Mouse (Mus musculus): Measurements from ENCODE around the gene Msi2.

Gene Msi2

DNA sequence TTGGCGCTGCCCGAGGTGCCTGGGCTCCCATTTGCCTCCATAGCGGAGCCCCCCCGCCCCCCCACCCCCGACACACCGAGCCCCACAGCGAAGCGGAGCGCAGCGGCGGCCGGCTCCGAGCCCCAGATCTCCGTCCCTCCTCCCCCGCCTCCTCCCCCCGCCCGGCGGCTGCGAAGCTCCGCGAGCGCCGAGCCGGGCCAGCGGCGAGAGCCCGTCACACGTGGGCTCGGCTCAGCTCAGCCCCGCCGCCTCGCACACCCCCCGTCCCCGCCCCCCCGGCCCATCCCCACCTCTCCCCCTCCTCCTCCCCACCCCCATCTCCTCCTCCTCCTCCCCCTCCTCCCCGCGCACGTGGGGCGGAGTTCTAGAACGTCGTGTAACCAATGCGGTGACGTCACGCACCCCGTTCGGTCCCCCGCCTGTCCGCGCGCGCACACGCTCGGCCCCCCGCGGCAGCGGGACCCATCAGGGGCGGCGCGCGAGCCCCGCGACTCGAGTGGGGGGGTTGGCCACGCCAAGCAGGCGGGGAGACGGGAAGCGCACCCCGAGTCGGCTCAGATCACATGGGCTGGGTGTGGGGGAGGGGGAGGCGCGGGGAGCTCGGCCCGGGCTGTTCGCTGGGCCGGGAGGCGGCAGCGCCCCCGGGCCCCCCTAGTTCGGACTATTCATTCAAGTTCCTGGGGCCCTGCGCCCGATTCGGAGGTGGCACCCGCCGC lies at the start of gene Msi2:
Gene Msi2 (minus strand): TSS at position 464 of the 716 bp plus-strand sequence.
- DNase-seq: peak; percentile 90

DNA sequence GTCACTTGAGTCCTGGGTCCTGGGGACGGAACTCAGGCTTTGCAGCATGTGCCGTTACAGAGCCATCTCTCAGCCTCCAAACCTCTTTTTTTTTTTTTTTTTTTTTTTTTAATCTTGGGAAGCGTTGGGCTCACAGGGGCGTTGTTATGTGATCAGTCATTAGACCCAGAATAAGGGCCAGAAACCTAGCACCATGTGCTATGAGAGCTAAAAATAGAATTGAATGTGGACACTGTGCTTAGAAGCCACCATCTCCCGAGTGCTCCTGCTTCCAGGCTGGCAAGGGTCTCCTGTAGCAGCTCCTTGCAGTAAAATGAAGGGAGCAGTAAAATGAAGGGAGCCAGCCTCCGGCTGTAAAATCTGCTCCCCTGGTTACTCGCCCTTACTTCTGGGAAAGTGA lies 47.3 kb upstream of the Msi2 start:
- no peak for DNase-seq

DNA sequence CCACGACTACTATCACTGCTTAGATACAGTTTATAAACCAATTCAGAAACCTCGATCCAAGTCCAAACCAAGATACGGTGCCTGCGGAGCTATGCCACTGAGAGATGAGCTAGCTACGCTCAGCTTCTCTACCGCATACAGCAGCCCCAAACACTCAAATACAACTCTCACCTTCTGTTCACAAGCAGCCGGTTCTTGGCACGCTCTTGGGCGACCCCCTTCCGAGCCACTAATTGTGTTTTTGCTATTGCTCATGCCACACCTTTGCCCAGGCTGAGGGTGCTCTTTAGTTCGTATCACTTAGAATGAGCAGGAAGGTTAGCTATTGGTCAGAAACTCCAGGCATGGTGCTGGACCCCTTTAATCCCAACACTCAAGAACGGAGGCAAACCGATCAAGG lies 45.1 kb upstream of the Msi2 start:
- DNase-seq: no peak

DNA sequence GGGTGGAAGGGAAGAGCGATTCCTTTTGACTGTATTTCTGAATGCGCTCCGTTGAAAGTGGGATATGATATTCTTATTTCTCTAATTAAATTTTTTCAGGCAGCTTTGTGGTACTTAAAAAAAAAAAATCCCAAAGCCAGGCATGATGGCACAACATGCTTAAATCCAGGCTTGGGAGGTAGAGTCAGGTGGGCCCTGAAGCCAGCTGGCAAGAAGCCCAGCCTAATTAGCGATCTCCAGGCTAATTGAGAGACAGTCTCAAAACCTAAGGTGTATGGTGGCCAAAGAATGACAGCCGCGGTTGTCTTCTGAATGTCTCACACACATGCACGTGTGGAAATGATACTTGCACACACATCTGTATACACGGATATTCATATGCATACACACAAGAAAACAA lies 41.2 kb upstream of the Msi2 start:
- no peak for DNase-seq

DNA sequence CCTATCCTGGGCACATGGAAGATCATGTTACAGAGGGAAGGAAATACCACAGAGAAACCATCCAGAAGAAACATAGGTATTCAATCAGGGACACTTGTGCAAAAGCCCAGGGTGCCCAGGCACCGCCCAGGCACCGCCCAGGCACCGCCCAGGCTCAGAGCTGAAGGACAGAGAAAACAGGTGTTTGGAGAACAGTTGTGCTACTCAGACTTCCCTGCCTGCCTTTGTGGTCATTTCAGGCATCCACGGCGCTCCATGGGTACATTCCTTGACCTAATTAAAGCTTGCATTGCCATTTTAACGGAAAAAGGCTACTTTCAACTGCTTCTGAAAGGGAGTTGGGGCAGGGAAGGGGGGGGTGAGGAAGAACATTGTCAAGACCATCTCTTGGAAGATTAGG lies 40.1 kb upstream of the Msi2 start:
- no peak for DNase-seq

DNA sequence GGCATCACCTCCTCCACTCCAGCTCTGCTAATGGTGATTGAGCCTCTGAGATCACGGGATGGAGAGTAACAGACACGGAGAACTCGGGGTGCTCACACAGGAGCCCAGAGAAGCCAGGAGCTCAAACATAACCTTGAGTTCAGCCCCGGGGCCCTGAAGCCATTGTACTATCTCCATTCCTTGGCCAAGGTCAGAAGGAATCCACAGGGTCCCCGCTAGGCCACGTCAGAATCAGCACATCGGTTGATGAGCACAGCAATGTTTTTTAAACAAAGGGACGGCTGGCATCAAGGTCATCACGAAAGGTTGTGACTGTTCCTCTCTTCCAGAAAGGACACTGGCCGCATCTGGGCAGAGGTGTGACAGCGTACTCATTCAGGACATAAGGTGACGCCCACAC lies 27.0 kb upstream of the Msi2 start:
- DNase-seq: no peak

DNA sequence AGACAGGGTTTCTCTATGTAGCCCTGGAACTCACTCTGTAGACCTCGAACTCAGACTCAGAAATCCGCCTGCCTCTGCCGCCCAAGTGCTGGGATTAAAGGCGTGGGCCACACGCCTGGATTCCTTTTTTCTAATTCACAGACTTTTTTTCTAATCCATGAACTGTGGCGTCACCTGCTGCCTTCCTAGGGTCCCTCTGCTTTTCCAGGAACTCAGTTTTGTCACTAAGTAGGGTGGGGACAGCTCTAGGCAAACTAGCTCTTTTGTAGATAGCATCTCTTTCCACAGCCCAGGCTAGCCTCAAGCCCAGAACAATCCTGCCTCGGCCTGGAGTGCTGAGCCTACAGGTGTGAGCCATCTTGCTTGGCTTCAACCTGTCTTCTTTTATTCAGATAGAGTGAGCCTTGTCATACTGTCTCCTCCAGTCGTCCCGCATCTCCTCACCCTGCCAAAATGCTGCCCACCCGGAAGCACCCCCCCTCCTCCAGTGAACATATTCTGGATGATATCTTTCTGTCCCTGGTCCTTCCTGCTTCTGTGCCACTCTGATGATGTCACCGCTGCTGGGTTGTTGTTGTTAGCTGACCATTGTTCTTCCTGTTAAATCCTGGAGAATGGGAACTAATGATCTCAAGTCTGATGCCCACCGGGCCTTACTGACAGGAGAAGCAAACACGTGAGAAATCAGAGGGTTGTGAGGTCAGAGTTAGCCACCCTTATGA lies 21.4 kb upstream of the Msi2 start:
- DNase-seq: no peak

DNA sequence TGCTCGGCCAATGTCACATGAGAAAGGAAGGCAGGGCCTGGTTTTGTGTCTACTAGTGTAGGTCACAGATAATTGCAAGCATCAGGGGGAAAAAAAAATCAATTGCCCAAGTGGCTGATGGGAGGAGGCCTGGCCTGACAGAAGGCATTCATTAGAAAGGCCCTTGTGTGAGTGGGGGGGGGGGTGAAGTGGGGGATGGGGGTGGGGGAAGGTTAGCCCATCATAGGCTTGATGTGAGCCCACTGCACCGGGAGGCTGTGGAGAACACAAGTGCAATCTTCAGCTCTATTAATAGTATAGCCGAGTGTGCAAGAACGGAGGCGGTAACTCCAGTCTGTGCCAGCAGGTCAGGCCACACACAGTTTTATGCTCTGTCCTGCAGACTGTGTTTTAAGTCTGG lies 11.1 kb upstream of the Msi2 start:
- DNase-seq: no peak

DNA sequence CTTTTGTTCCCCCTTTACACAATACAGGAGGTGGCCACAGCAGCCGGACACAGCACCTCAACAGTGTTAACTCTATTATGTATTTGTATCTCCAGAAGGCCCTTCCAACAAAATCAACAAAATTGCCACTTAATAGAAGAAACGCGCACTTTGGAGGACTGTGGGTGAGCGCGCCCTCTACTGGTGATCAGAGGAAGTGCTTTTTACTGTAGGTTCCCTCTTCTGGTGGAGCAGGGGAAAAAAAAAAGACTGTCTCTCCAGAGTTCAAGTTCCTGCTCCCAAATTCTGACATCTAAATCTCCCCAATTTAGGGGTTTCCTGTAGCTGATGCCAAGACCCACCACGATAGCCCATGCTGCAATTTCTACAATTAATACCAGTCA lies 10.2 kb upstream of the Msi2 start:
- DNase-seq: peak; percentile 78

DNA sequence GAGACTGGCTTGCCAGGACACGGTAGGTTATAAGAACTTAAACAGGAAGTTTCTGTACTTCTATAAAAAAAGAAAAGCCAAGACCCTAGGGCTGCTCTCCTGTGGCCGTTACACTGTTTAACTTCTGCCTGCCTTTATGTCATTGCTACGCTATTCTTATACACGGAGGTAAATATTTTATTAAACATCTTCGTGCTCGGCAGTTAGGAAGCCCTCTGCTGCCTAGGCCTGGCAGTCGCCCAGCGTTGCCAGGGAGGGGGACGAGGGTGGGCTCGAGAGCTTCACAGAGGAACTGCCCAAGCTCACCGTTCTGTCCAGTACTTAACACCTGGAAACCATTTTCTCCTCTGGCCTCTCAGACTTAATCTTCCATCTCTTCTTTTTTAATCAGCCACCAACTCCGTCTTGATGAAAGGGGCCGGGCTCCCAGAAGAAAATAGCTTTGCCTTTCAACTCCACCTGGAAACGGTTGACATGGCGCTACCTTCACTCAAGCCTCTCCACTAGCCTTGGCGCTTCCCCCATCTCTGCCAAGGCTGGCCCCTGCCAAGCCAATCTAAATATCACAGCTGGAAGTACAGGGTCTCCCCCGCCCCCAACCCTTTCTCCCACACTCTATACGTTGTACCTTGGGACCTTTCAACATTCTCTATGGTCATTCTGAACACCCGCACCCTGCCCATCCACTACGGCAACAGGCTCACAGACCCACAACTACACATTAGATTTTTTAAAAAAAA lies 9.6 kb upstream of the Msi2 start:
- no peak for DNase-seq

DNA sequence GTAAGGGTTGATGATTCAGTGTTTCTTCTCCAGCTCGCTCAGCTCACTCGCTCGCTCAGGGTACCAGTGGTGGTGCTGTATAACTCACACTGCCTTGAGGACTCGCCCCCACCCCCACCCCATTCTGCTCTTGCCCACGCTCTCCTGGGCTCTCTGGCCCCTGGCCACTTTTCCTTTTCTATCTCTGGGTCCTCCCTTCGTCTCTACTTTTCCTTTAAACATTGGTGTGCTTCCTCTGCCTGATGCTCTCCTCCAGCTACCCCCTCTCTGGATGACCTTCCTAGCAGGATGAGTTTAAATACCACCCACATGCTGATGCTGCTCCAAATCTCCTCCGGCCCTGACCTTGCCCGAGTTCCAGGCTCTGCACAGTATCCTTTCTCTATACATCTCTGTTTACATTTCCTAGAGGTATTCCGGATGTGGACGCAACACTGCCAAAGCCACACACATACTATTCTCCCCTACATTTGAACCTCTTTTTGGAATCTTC lies 2.9 kb upstream of the Msi2 start:
- DNase-seq: no peak

DNA sequence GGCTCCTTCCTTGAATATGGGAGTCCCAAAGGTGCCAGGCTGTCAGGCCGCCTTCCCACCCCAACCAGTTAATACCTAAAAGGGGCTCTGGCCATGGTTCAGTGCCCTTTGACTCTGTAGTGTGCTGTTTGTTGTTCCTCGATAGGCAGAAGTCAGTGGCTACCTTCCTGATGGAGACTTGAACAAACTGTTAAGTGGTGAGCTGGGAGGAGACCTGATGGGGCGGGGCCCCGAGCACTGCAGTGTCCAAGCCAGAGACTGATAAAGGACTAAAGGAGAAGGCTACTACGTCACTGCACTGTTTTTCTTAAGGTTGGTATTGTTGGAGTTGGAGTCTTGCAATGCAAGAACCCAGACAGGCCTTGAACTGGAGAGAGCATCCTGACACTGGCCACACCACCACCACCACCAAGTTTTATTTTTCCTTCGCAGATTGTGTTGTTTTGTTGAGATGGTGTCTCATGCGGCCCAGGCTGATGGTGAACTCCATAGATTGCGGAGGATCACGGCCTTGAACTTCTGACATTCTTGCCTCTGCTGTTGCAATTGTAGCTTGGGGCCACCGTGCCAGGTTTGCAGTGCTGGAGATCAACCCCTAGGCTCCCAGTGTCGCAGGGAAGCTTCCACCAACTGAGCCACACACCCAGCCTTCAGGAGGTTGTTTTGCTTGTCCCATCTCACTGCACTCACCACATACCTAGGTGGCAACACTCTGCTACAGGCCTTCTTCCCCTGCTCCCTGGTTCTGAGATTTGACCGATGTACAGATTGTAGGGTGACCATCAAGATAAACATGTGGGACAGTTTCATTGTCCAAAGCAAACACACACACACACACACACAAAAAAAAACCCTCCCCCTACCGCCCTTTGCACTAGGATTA lies 2.2 kb upstream of the Msi2 start:
- DNase-seq: no peak

DNA sequence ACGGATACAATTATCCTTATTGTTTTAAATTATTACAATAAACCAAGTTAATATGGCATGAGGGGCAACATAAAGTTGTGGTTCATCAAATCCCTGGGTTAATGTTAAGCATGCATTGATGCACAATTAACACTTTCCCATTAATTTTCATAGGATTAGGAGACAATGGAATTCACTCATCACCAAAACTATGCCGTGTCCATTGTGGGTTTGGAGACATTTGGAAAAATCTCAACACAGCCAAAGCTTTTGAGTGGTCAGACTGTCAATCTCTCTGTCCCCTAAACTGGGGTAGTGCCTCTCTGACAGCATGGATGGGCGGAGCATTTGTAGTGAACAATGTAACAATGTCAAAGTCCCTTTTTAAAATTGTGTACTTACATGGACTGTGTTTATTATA lies 1.3 kb upstream of the Msi2 start:
- no peak for DNase-seq

DNA sequence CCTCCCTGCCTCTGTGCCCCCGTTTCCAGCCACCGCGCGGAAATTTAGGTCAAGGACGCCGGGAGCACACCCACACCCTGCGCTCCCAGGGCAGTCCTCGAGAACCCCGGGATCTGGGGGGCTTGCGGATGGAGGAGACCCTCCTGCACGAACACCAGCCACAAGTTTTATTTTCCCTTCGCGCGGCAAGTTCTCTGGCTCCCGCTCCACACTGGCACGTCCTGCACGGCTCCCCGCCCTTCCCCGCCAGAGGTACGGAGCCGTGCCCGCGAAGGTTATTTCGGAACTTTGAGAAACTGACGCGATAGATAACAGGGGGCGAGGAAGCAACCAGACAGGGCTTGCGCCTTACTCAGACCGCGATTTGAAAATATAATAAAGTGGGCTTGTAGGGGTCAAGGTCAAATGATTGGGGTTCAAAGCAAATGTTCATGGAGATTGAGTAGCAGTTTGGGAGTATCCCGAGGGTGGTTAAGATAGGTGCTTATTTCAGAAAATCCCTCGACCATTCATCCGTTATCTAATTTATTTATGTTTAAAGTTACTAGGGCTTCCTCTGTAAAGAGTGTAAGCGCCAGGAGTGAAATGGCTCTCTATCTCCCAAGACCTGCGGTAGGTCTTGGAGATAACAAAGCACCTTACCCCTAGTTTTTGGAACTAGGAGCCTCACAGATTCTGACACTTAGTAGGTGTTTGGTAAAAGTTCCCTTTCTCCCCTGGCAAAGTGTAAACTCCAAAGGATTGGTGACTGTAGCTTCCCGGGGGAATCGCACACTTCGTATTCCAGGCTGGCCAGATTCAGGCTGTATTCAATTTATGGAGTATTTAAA lies 668 bp upstream of the Msi2 start:
- DNase-seq: no peak

DNA sequence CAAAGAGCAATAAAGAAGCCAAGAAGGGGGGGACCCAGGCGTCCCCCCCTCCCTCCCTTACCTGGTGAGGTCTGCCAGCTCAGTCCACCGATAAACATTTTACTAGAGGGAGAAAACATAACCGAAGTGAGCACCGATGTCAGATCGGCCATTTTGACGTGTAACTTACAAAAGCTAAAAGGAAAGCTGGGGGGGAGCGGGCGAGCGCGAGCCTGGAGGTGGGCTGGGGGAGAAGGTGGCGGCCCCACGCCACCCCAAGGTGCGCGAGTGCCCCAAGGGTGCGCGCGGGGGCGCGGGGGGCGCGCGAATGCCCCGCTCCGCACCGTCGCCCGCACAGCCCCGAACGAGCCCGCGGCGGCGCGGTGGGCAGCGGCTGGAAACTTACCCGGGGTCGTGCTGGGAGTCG lies 666 bp downstream of the Msi2 start:
- no peak for DNase-seq

DNA sequence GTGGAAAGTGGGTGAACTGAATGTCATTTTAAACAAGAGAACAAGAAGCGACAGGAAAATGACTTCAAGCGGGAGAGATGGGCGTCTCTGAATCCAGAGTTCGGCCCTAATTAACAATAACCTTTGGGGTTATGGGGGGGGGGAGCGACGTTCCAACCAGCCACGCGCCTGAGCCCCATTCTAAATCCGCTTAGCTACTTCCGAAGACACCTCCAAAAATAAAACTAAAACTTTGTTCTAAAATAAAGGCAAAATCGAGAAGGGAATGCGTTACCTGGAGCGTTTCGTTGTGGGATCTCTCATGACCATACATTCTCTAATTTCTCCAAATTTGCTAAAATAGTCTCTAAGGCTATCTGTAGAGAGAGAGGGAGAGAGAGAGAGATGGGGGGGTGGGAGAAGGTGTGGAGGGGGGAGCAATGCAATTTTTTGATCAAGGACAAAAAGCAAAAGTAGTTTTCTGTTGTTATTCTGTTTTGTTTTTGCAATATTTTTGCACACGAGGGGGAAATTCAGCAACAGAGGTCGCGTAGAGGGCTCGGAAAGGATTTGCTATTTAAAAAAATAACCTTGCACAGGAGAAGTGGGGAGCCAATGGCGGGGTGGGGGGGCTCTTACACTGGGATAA lies 1.2 kb downstream of the Msi2 start:
- DNase-seq: no peak

DNA sequence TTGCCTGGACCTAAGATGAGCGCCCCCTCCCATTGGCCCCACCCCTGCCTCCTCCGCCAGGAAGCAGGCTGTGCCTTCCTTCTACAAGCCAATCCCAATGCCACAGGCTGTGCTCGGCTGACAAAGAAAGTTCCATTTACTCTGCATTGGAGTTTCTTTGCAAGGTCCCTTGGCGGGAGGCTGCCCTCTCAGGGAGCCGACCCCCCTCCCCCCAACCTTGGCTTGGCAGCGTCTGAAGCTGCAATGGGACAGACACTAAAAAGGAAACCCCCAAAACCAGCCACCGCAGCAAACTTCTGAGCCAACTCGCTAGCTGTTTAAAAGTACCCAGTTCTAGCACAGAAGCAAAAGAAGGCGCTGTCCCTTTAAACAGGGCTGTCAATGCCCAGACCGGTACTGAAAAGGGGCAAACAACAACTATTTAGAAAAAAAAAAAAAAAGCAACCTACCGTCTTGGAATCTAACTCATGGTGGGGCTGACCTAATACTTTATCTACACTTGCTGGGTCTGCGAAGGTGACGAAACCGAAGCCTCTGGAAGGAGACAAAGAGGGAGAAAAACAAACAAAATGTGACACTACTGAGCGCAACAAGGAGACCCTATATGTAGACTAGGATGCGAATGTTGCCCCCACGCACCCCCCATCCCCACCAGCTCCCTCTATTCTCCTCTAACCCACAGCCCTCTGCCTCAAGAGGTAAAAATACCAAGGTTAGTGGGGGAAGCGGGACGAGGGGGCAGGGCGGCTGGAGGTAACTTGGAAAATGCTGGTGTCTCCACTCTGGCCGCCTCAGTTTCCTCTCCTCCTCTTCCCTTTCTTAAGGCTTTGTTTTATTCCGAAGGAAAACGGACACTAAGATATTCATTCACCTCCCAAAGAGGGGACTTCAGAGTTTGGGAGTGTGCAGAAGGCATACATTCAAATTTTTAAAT lies 2.0 kb downstream of the Msi2 start:
- DNase-seq: peak; percentile 49

DNA sequence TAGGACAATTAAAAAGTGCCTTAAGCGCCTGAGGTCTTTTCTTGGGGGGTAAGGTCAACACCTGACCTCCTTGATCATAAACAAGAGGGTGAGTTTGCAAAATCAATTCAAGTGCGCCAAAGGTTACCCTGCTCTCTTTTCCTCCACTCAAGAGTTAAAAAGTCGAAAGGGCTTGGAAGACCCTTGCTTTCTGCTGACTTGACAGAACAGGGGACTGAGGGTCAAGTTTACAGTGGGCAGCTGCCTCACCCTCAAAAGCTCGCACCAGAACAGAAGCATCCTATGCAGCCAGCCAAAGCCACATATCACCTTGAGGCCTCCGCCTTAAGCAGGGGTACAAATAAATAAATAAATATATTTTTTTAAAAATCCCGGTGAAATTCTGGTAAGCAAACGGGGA lies 3.0 kb downstream of the Msi2 start:
- DNase-seq: no peak

DNA sequence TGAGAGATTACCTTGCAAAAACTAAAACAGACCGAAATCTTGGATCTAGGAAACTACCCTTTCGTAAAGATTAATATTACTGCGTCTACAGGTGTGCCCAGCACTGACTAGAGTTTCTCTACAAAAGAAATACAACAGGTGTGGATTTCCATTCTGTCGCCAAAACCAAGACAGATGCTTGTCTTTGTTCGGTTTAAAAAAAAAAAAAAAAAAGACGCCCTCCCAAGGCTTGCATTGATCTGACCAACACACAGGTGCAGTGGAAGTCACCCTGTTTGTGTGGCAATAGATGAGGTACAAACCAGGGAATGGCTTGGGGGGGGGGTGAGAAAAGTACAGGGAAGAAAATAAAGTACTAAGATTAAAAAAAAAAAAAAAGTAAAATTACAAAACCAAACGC lies 4.2 kb downstream of the Msi2 start:
- no peak for DNase-seq

DNA sequence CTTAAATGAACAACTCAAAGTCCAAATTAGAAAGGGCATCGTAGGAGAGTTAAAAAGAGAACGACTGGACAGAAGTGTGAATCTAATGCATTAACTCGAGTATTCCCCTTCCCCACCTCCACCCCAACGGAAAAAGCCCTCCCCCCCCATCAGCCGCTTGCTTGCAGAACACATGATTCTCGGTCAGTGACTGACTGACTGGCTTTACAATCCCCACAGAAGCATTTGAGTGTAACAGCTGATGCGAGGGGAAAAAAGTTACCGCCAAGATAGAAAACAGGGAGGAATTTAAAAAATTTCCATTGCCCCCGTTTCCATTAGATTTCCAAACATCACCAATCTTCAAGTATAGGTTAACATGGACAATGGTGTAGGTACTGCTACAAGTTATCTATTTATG lies 4.8 kb downstream of the Msi2 start:
- no peak for DNase-seq
